Comparison of ENCODE assay signal across 10 mouse cellular contexts in the genomic region with DNA sequence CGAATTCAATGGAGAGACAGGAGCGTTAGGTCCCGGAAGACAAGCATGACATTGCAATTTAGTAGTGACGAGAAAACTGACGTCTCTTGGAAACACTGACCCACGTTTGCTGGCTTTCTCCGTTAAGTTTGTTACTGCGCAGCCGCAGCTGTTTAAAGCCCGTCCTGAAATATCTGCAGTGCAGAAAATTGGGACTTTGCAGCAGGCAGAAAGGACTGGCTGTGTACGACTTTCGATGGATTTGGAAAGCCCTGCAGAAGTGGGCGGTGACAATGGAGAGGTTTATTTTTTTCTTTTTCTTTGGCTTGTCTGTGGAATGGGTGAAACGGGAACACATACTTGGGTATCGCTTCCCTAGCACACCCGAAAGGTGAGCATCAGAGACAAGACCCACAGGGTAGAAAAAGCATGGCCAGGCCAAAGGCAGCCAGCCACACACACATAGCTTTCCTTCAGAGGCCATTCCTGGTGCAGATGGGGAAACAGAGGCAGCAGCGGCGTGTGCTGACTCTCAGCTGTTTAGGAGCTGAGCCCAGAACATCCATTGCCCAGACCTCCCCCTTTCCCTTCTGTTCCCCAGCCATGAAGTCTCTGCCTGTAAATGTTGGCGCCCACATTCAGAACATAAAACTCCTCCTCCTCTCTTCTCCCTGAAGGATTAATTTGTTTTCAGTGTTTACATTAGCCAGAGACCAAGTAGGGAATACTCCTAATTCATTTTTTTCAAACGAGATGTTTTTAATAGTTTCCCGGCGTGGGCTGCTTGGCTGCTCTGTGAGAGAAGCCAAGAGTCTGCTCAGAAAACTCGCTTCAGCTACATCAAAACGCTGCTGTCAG.
A peak's percentile ranks its signal among the peaks of the same experiment; 100 is the strongest.
DNase-seq lines count a peak whose midpoint lies in the region; ATAC-seq lines count a peak whose summit lies in the region.
"Had no signal": no experiment of that assay in that cellular context is flagged by ENCODE, and none has a peak within 500 bp of the region (broad histone marks: within the 10 kb centered on the region; RNA-seq: fewer than 3 reads in every experiment).

No protein-coding gene starts in this region.

- no peak for DNase-seq in kidney, postnatal 14 days
- DNase-seq in brain, adult 2 months (ENCODE audit: low read depth, low spot score), result peak; percentile 87
- no peak for DNase-seq in heart, postnatal 10 days
- DNase-seq in gastrocnemius, adult 18-20 months (ENCODE audit: low spot score), result no peak
- DNase-seq: lung, postnatal 4 days had no signal

- no peaks in the 10 kb centered on the region for H3K36me3 ChIP-seq in kidney, embryonic 16.5 days (ENCODE audit: insufficient read depth, low read length)
- no peaks in the 10 kb centered on the region for H3K36me3 ChIP-seq in hindbrain, embryonic 16.5 days (ENCODE audit: control insufficient read depth, insufficient read depth, low read length)
- no peaks in the 10 kb centered on the region for H3K36me3 ChIP-seq in midbrain, embryonic 16.5 days (ENCODE audit: control insufficient read depth, insufficient read depth, low read length)
- H3K36me3 ChIP-seq: heart, embryonic 15.5 days had no signal

- 69% methylated on average over 24 of the region's 24 CpGs for WGBS in kidney, embryonic 16.5 days
- WGBS in hindbrain, embryonic 16.5 days, result 54% methylated on average over 24 of the region's 24 CpGs
- WGBS in midbrain, embryonic 16.5 days, result 63% methylated on average over 24 of the region's 24 CpGs

- H3K4me2 ChIP-seq in kidney, embryonic 16.5 days (replicated peaks; ENCODE audit: low read depth, low read length), result no peak overlapping the region
- peak overlapping the region; percentile 54 for H3K4me2 ChIP-seq in hindbrain, embryonic 16.5 days (ENCODE audit: low read length)
- peak overlapping the region; percentile 45 for H3K4me2 ChIP-seq in midbrain, embryonic 16.5 days (ENCODE audit: low read length)
- H3K4me2 ChIP-seq: heart, embryonic 15.5 days had no signal

- ATAC-seq in kidney, embryonic 16.5 days (ENCODE audit: low FRiP score, low TSS enrichment), result peak; percentile 63
- no peak; the same call in 1 of the 2 replicates for ATAC-seq in hindbrain, embryonic 16.5 days
- no peak for ATAC-seq in midbrain, embryonic 16.5 days
- ATAC-seq in erythroblast, adult 5-6 weeks (replicated peaks; ENCODE audit: low FRiP score, poor library complexity, severe bottlenecking), result no peak

- H3K27ac ChIP-seq in kidney, embryonic 16.5 days (ENCODE audit: low read length), result no peak overlapping the region
- H3K27ac ChIP-seq in hindbrain, embryonic 16.5 days (ENCODE audit: low read depth, low read length), result no peak overlapping the region
- H3K27ac ChIP-seq in midbrain, embryonic 16.5 days (ENCODE audit: low read length), result no peak overlapping the region
- H3K27ac ChIP-seq: heart, embryonic 15.5 days had no signal

- no peak overlapping the region for H3K4me3 ChIP-seq in kidney, embryonic 16.5 days (ENCODE audit: low read length)
- H3K4me3 ChIP-seq in hindbrain, embryonic 16.5 days (ENCODE audit: low read length), result peak overlapping the region; percentile 21
- peak overlapping the region; percentile 9; the same call in 1 of the 2 replicates for H3K4me3 ChIP-seq in midbrain, embryonic 16.5 days (ENCODE audit: low read depth, low read length)
- H3K4me3 ChIP-seq: heart, embryonic 15.5 days had no signal

- H3K4me1 ChIP-seq in kidney, embryonic 16.5 days (ENCODE audit: insufficient read depth, low read length), result no peaks in the 10 kb centered on the region
- 0 out of 2 replicates have a peak, but pooled peaks cover 3% of the 10 kb centered on the region for H3K4me1 ChIP-seq in hindbrain, embryonic 16.5 days (ENCODE audit: control insufficient read depth, insufficient read depth, low read depth, low read length)
- no peaks in the 10 kb centered on the region for H3K4me1 ChIP-seq in midbrain, embryonic 16.5 days (ENCODE audit: control insufficient read depth, insufficient read depth, low read length)
- H3K4me1 ChIP-seq: heart, embryonic 15.5 days had no signal

- 0 out of 2 replicates have a peak, but pooled peaks cover 4% of the 10 kb centered on the region for H3K9me3 ChIP-seq in kidney, embryonic 16.5 days (ENCODE audit: low read length)
- H3K9me3 ChIP-seq in hindbrain, embryonic 16.5 days (ENCODE audit: control insufficient read depth, low read length), result no peaks in the 10 kb centered on the region
- H3K9me3 ChIP-seq in midbrain, embryonic 16.5 days (replicated peaks; ENCODE audit: control insufficient read depth, low read length, poor library complexity, severe bottlenecking), result no peaks in the 10 kb centered on the region
- H3K9me3 ChIP-seq: heart, embryonic 15.5 days had no signal

- no peaks in the 10 kb centered on the region for H3K27me3 ChIP-seq in kidney, embryonic 16.5 days (ENCODE audit: insufficient read depth, low read length)
- H3K27me3 ChIP-seq in hindbrain, embryonic 16.5 days (replicated peaks; ENCODE audit: control insufficient read depth, insufficient read depth, low read length), result no peaks in the 10 kb centered on the region
- H3K27me3 ChIP-seq in midbrain, embryonic 16.5 days (ENCODE audit: control insufficient read depth, insufficient read depth, low read depth, low read length), result no peaks in the 10 kb centered on the region
- H3K27me3 ChIP-seq: heart, embryonic 15.5 days had no signal

- H3K9ac ChIP-seq in kidney, embryonic 16.5 days (replicated peaks; ENCODE audit: low read length), result no peak overlapping the region
- peak overlapping the region; percentile 11; the same call in 1 of the 2 replicates for H3K9ac ChIP-seq in hindbrain, embryonic 16.5 days (ENCODE audit: low read depth, low read length)
- H3K9ac ChIP-seq in midbrain, embryonic 16.5 days (ENCODE audit: low read depth, low read length), result no peak overlapping the region
- H3K9ac ChIP-seq: heart, embryonic 15.5 days had no signal

- intact Hi-C loops in heart, postnatal 10 days (cut with DNase I), result no loop called here
